Mouse (Mus musculus) midbrain, embryonic 11.5 days (tissue): Measurements from ENCODE around the gene Zp1. TPM values are rescaled to one million over a fixed set of nuclear protein-coding genes. Genes with fewer than 3 reads are reported as not detected.

ENCODE experiments used
- ATAC-seq: fragments of 200-750 bp; cut with Nextera tagmentation; 2 replicates; pipeline ENCODE4 v1.8.0; 2017; ENCODE audit warnings: moderate TSS enrichment, moderate library complexity; ENCODE audit not compliant: low FRiP score
- DNase-seq: peaks from one replicate; pipeline ENCODE4 v3.0.0; 2015; ENCODE audit warnings: low spot score; ENCODE audit errors: missing footprints
- H3K27ac ChIP-seq: fragments of 300-500 bp; sonication (generic); 2 replicates; pipeline ENCODE4 v1.5.1; 2014; ENCODE audit warnings: low read depth, low read length
- H3K27me3 ChIP-seq: fragments of 300-500 bp; sonication (generic); 2 replicates; pipeline ENCODE4 v1.6.1; 2014; ENCODE audit warnings: mild to moderate bottlenecking, low read length, moderate library complexity, mixed read lengths; ENCODE audit not compliant: control insufficient read depth, insufficient read depth
- H3K36me3 ChIP-seq: fragments of 300-500 bp; sonication (generic); 2 replicates; pipeline ENCODE4 v1.6.1; 2014; ENCODE audit warnings: mild to moderate bottlenecking, low read length, moderate library complexity, mixed read lengths; ENCODE audit not compliant: control insufficient read depth, insufficient read depth
- H3K4me1 ChIP-seq: fragments of 300-500 bp; sonication (generic); 2 replicates; pipeline ENCODE4 v1.6.1; 2014; ENCODE audit warnings: low read length; ENCODE audit not compliant: control insufficient read depth, insufficient read depth
- H3K4me2 ChIP-seq: fragments of 300-500 bp; sonication (generic); 2 replicates; pipeline ENCODE4 v1.6.1; 2014; ENCODE audit warnings: mild to moderate bottlenecking, moderate library complexity
- H3K4me3 ChIP-seq: fragments of 300-500 bp; sonication (generic); 2 replicates; pipeline ENCODE4 v1.5.1; 2014; ENCODE audit warnings: low read depth, low read length
- H3K9ac ChIP-seq: fragments of 300-500 bp; sonication (generic); 2 replicates; pipeline ENCODE4 v1.6.1; 2014; ENCODE audit warnings: low read length
- H3K9me3 ChIP-seq: fragments of 300-500 bp; sonication (generic); 2 replicates; pipeline ENCODE4 v1.6.1; 2016; ENCODE audit warnings: low read length; ENCODE audit not compliant: control insufficient read depth
- WGBS: fragments of 180-500 bp; shearing (Covaris S2); extraction: QIAGEN DNeasy Blood & Tissue Kit; methylation state at CpG from one replicate; pipeline ENCODE4 v1.1.7; 2014; 5-methylcytosine and 5-hydroxymethylcytosine counted together
- polyA plus RNA-seq: library from polyadenylated mRNA; unstranded; fragments of >200 nt; fragmentation: Nextera tagmentation; extraction: Ambion mirVana; gene quantifications from 2 replicates; pipeline ENCODE4 v1.2.1, GENCODE M21; 2014

The Zp1 gene
- polyA plus RNA-seq, 1 experiment from 2014 or later: 0.22 TPM

GRCm38 (mm10) chr19:10896849-10897248 lies 23.6 kb downstream of the Zp1 start:
- Histone ChIP-seq H3K27ac (no peak overlapping the region), H3K9me3 (no peaks in the 10 kb centered on the region), H3K4me2 (peak overlapping the region; percentile 75), H3K27me3 (no peaks in the 10 kb centered on the region), H3K9ac (peak overlapping the region; percentile 91; the same call in 1 of the 2 replicates), H3K4me1 (peaks cover 11% of the 10 kb centered on the region), H3K4me3 (peak overlapping the region; percentile 88; the same call in 1 of the 2 replicates), H3K36me3 (peaks cover 15% of the 10 kb centered on the region)
- WGBS: 88% methylated on average over 7 of the region's 7 CpGs
- ATAC-seq: no peak
- no peak for DNase-seq

DNA sequence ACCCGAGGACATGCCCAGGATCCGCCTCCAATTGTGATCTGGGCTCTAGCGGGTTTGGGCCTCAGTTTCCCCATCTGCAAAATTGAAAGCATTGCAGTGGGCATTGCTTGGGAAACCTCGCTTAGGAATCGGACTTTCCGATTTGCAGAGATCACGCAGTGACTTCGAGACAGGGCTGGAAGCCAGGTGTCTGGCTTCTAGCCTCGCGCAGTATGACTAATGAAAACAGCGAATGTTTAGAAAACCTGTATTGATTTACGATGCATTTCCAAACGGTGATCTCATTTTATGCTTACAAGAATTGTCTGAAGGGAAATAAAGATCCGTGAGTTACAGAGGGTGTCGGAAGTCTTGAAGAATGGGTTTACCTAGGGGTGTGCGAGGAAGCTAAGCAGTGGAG lies 24.7 kb downstream of the Zp1 start:
- 3% methylated on average over 16 of the region's 16 CpGs for WGBS
- Histone ChIP-seq H3K36me3 (peaks cover 7% of the 10 kb centered on the region), H3K4me3 (peak overlapping the region; percentile 88), H3K4me2 (peak overlapping the region; percentile 75), H3K27ac (peak overlapping the region; percentile 74), H3K9me3 (no peaks in the 10 kb centered on the region), H3K9ac (peak overlapping the region; percentile 91), H3K4me1 (peaks cover 11% of the 10 kb centered on the region), H3K27me3 (no peaks in the 10 kb centered on the region)
- peak; percentile 91 for DNase-seq
- no peak for ATAC-seq

- peak; percentile 100 for DNase-seq
- peak within 1 kb of the TSS; percentile 75 for H3K4me2 ChIP-seq
- no peaks in the 10 kb centered on the region for H3K9me3 ChIP-seq
- peaks cover 11% of the 10 kb centered on the region for H3K4me1 ChIP-seq
- peak within 1 kb of the TSS; percentile 88 for H3K4me3 ChIP-seq
- peak within 1 kb of the TSS; percentile 74 for H3K27ac ChIP-seq
- H3K27me3 ChIP-seq: no peaks in the 10 kb centered on the region
- peaks cover 2% of the 10 kb centered on the region; the same call in 1 of the 2 replicates for H3K36me3 ChIP-seq
- ATAC-seq: peak; percentile 97
- H3K9ac ChIP-seq: peak within 1 kb of the TSS; percentile 91
- WGBS: under 1% methylated on average over 43 of the region's 43 CpGs
Observed at GRCm38 (mm10) chr19:10895016-10895528, 25.4 kb downstream of the Zp1 start, which contains the start of gene Prpf19. Gene Prpf19 (plus strand): TSS chr19:10895231.

DNA sequence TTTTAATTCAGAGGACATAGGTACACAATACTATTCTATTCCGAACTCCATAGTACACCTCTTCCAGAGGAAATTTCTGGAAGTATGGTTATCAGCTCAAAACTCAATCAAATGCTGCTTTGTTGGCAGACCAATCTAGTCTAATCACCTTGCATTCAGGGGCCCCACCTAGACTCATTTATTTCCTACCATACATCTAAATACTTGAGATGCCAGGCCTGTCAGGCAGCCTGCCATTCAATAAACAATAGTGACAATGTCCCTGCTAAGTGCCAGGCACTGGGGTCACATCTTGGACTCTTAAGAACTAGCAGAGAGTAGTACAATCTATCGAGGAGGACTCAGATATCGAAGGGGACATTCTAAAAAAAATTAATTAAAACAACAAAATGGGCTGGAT lies 28.2 kb downstream of the Zp1 start:
- Histone ChIP-seq H3K9ac (no peak overlapping the region), H3K9me3 (no peaks in the 10 kb centered on the region), H3K4me3 (no peak overlapping the region), H3K27me3 (no peaks in the 10 kb centered on the region), H3K4me2 (no peak overlapping the region), H3K27ac (no peak overlapping the region), H3K36me3 (no peaks in the 10 kb centered on the region), H3K4me1 (peaks cover 10% of the 10 kb centered on the region)
- peak; percentile 61 for DNase-seq
- 91% methylated on average over 3 of the region's 3 CpGs for WGBS
- no peak for ATAC-seq

GRCm38 (mm10) chr19:10881426-10882154 lies 38.8 kb downstream of the Zp1 start, which contains the start of gene Tmem109:
Gene Tmem109 (minus strand): TSS chr19:10882001.
- peaks cover 12% of the 10 kb centered on the region; the same call in 1 of the 2 replicates for H3K4me1 ChIP-seq
- peak within 1 kb of the TSS; percentile 49 for H3K4me3 ChIP-seq
- peak within 1 kb of the TSS; percentile 95 for H3K27ac ChIP-seq
- no peaks in the 10 kb centered on the region for H3K36me3 ChIP-seq
- ATAC-seq (peak; percentile 93), DNase-seq (peak; percentile 100)
- H3K4me2 ChIP-seq: peak within 1 kb of the TSS; percentile 83
- peak within 1 kb of the TSS; percentile 88 for H3K9ac ChIP-seq
- peaks cover 2% of the 10 kb centered on the region; the same call in 1 of the 2 replicates for H3K9me3 ChIP-seq
- WGBS: under 1% methylated on average over 49 of the region's 49 CpGs
- no peaks in the 10 kb centered on the region for H3K27me3 ChIP-seq

DNA sequence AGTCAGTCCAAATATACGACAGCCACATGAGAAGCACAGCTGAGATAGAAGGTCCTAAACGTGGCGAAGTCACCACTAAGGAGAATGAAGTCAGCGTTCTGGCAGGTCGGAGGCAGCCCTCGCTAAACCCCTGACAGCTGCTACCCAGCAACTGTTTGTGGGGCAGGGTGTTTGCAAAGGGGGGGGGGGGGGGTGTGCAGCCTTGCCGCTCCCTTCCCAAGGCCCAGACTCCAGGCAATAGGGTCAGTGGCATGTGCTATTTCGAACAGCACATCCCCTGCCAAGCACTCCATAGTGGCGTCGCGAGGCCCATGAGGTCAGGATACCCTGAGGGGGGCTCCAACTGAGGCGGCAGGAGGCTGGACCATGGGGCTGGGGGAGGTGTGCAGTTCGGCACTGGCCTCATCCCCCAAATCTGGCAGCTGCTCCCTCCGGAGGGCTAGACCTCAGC lies 39.4 kb downstream of the Zp1 start:
- peak overlapping the region; percentile 95 for H3K27ac ChIP-seq
- no peak for ATAC-seq
- no peak for DNase-seq
- H3K27me3 ChIP-seq: no peaks in the 10 kb centered on the region
- H3K9ac ChIP-seq: peak overlapping the region; percentile 88
- WGBS: 2% methylated on average over 14 of the region's 14 CpGs
- H3K4me1 ChIP-seq: peaks cover 12% of the 10 kb centered on the region; the same call in 1 of the 2 replicates
- H3K4me2 ChIP-seq: peak overlapping the region; percentile 83
- H3K36me3 ChIP-seq: no peaks in the 10 kb centered on the region
- H3K4me3 ChIP-seq: peak overlapping the region; percentile 49
- H3K9me3 ChIP-seq: peaks cover 2% of the 10 kb centered on the region; the same call in 1 of the 2 replicates

DNA sequence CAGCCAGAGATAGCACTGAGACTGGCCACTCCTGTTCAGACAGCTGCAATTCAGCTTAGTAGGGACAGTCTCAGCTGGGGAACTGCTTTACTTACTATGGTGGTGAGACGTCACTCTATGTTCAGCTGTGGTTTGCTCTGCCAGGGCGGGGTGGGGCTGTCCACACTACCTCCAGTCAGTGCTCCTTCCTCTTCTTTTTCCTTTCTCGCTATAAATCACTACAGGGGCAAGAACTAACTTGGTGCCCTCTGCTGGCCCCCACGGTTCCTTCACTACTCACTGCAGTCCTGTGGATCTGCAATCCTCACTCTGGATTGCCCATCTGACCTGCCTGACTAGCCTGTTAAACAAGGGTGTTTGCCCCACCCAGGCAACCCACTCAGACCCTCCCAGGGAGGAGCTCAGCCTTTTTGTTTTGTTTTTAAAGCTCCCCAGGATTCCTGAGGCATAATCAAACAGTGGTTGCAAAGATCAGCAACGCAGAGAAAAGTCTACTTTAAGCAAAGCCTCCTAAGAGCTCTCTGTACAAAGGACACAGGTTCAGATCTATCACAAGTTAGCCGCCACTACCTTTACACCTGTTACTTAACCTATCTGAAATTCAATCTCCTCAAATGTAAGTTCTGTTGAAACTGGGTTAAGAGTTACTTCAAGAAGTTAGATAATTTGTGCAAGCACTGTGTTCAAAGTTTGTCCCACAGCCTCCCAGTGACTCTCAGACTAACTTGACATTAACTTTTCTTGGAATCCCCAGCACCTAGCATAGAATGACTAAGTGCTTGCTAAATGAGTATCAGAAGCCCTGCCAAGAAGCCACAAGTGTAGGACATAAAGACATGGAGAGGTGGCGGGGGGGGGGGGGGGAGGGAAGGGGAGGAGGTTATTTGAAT lies 40.1 kb downstream of the Zp1 start:
- ATAC-seq (no peak), DNase-seq (peak; percentile 87)
- peak overlapping the region; percentile 49 for H3K4me3 ChIP-seq
- peak overlapping the region; percentile 95 for H3K27ac ChIP-seq
- H3K36me3 ChIP-seq: no peaks in the 10 kb centered on the region
- H3K27me3 ChIP-seq: no peaks in the 10 kb centered on the region
- peak overlapping the region; percentile 83 for H3K4me2 ChIP-seq
- peaks cover 12% of the 10 kb centered on the region; the same call in 1 of the 2 replicates for H3K4me1 ChIP-seq
- 41% methylated on average over 7 of the region's 7 CpGs for WGBS
- peaks cover 2% of the 10 kb centered on the region; the same call in 1 of the 2 replicates for H3K9me3 ChIP-seq
- peak overlapping the region; percentile 88 for H3K9ac ChIP-seq

- Histone ChIP-seq H3K36me3 (peaks cover 7% of the 10 kb centered on the region), H3K9me3 (no peaks in the 10 kb centered on the region), H3K4me1 (peaks cover 12% of the 10 kb centered on the region; the same call in 1 of the 2 replicates), H3K4me3 (no peak overlapping the region), H3K27ac (no peak overlapping the region), H3K27me3 (no peaks in the 10 kb centered on the region), H3K9ac (no peak overlapping the region), H3K4me2 (no peak overlapping the region)
- no peak for ATAC-seq
- DNase-seq: peak; percentile 10
- WGBS: 93% methylated on average over 7 of the region's 7 CpGs
Observed at GRCm38 (mm10) chr19:10878201-10878837, 42.1 kb downstream of the Zp1 start.
